Mouse (Mus musculus) lung, postnatal 0 days (tissue): Measurements from ENCODE around the gene Pappa2.

Experiments used
- CTCF ChIP-seq: IDR thresholded peaks from 2 replicates; pipeline ENCODE4 v1.5.1; 2016; ENCODE audit warnings: antibody characterized with exemption, mild to moderate bottlenecking
- EP300 ChIP-seq: IDR thresholded peaks from 2 replicates; pipeline ENCODE4 v1.6.1; 2016; ENCODE audit warnings: antibody characterized with exemption, mild to moderate bottlenecking, control low read depth

DNA sequence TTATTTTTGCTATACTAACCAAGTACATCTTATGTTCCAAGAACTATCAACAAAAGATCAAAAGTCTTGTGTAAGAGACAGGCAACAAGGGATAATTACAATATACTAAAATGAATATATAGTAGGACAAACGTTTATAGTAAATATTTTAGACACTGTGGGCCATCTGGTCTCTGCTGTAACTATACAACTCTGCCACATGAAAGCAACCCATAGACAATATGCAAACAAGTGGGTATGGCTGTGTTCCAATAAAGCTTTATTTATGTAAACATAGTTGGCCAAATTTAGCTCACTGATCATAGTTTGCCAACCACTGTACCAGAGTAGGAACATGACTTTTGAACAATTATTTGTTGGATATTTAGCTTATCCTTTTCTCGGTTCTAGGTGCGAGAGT, 50.9 kb downstream of the Pappa2 start:
- TF ChIP-seq EP300 (no peak), CTCF (no peak)
